Mouse (Mus musculus) ES-E14 (cell line): ENCODE measurements at regions not wholly inside any gene's neighbourhood (a gene's known extent, or its start where the extent isn't known, plus 50 kb on each side); places are given as distances from the start of the nearest gene placed in this dataset.

ENCODE experiments used
- DNase-seq: peaks from one replicate; pipeline ENCODE4 v3.0.0-alpha.2; 2013; ENCODE audit warnings: low read depth, low spot score
- H3K27ac ChIP-seq: 2 replicates; pipeline ENCODE4 v1.5.1; 2012; ENCODE audit warnings: low read depth, mild to moderate bottlenecking, low read length, moderate library complexity, mixed read lengths; ENCODE audit not compliant: poor library complexity, insufficient read depth, severe bottlenecking
- H3K36me3 ChIP-seq: 2 replicates; pipeline ENCODE4 v1.6.1; 2012; ENCODE audit warnings: mild to moderate bottlenecking, low read length, moderate library complexity, mixed read lengths; ENCODE audit not compliant: control insufficient read depth, poor library complexity, insufficient read depth, severe bottlenecking
- H3K4me1 ChIP-seq, 2 experiments: fragments of 150-350 bp in 1 of 2; sonication (generic) in 1 of 2; 2 replicates each; pipeline ENCODE4 v1.6.1; 2012; ENCODE audit warnings: low read length in 2 of 2, mild to moderate bottlenecking in 1 of 2, mixed read lengths in 1 of 2; ENCODE audit not compliant: control insufficient read depth in 2 of 2, insufficient read depth in 2 of 2, poor library complexity in 1 of 2
- H3K4me3 ChIP-seq, 2 experiments: fragments of 150-350 bp in 1 of 2; sonication (generic) in 1 of 2; 2 replicates each; pipeline ENCODE4 v1.5.1; 2012; ENCODE audit warnings: low read length in 2 of 2, low read depth in 1 of 2, mild to moderate bottlenecking in 1 of 2, mixed read lengths in 1 of 2; ENCODE audit not compliant: insufficient read depth in 1 of 2, poor library complexity in 1 of 2, severe bottlenecking in 1 of 2
- H3K9ac ChIP-seq: 2 replicates; pipeline ENCODE4 v1.6.1; 2012; ENCODE audit warnings: low read depth, mild to moderate bottlenecking, low read length, mixed read lengths; ENCODE audit not compliant: poor library complexity, insufficient read depth, severe bottlenecking
- H3K9me3 ChIP-seq: fragments of 150-350 bp; sonication (generic); 2 replicates; pipeline ENCODE4 v1.6.1; 2012; ENCODE audit warnings: low read depth, mild to moderate bottlenecking, low read length; ENCODE audit not compliant: control insufficient read depth, insufficient read depth
- CHD2 ChIP-seq: IDR thresholded peaks from 2 replicates; pipeline ENCODE4 v1.6.1; 2014; ENCODE audit warnings: mild to moderate bottlenecking, low read depth, low read length, inconsistent platforms
- HCFC1 ChIP-seq: IDR thresholded peaks from 2 replicates; pipeline ENCODE4 v1.6.1; 2012; ENCODE audit warnings: low read length, inconsistent platforms, borderline replicate concordance; ENCODE audit not compliant: insufficient read depth
- MAFK ChIP-seq: IDR thresholded peaks from 2 replicates; pipeline ENCODE4 v1.6.1; 2014; ENCODE audit warnings: mild to moderate bottlenecking, low read depth, low read length, inconsistent platforms; ENCODE audit not compliant: insufficient read depth
- ZC3H11A ChIP-seq: IDR thresholded peaks from 2 replicates; pipeline ENCODE4 v1.6.1; 2012; ENCODE audit warnings: low read depth, mild to moderate bottlenecking, inconsistent platforms, low read length, borderline replicate concordance
- ZNF384 ChIP-seq: IDR thresholded peaks from 2 replicates; pipeline ENCODE4 v1.6.1; 2012; ENCODE audit warnings: low read depth, low read length, inconsistent platforms
- in situ Hi-C, 2 experiments: fragments of 600-800 bp; cut with MboI; formaldehyde crosslinking; loops; one replicate each; pipeline ENCODE4 v1.15.1; 2025; ENCODE audit warnings: low sequenced_read_pairs in 2 of 2, inconsistent platforms in 1 of 2; ENCODE audit not compliant: unreplicated experiment in 2 of 2

GRCm38 (mm10) chr10:45763160-45763955 lies 185.7 kb downstream of the Hace1 start:
- no peaks in the 10 kb centered on the region for H3K4me1 ChIP-seq
- no peak overlapping the region for H3K4me3 ChIP-seq
- in situ Hi-C loops = no loop called here
- H3K36me3 ChIP-seq = no peaks in the 10 kb centered on the region
- no peak overlapping the region for H3K9ac ChIP-seq
- TF ChIP-seq ZNF384 = no peak
- no peak for TF ChIP-seq HCFC1
- no peak for TF ChIP-seq CHD2
- TF ChIP-seq MAFK = no peak
- TF ChIP-seq ZC3H11A = no peak
- H3K27ac ChIP-seq = no peak overlapping the region
- DNase-seq = no peak
- no peaks in the 10 kb centered on the region for H3K9me3 ChIP-seq

GRCm38 (mm10) chr10:45779720-45780119 lies 202.1 kb downstream of the Hace1 start:
- no peaks in the 10 kb centered on the region for H3K9me3 ChIP-seq
- in situ Hi-C loops = no loop called here

GRCm38 (mm10) chr10:45783026-45783425 lies 205.4 kb downstream of the Hace1 start:
- Histone ChIP-seq H3K4me3 (no peak overlapping the region), H3K9ac (no peak overlapping the region), H3K4me1 (no peaks in the 10 kb centered on the region), H3K9me3 (no peaks in the 10 kb centered on the region), H3K36me3 (no peaks in the 10 kb centered on the region), H3K27ac (no peak overlapping the region)
- no peak for DNase-seq
- in situ Hi-C loops = no loop called here
- TF ChIP-seq CHD2 (no peak), ZNF384 (no peak), HCFC1 (no peak), MAFK (no peak), ZC3H11A (no peak)

More at GRCm38 (mm10) chr10:45779720-45780119, 202.1 kb downstream of the Hace1 start:
- Histone ChIP-seq H3K36me3 (no peaks in the 10 kb centered on the region), H3K9ac (no peak overlapping the region), H3K27ac (no peak overlapping the region), H3K4me1 (no peaks in the 10 kb centered on the region), H3K4me3 (no peak overlapping the region)
- TF ChIP-seq CHD2 = no peak
- no peak for TF ChIP-seq HCFC1
- TF ChIP-seq ZC3H11A = no peak
- TF ChIP-seq MAFK = no peak
- TF ChIP-seq ZNF384 = no peak
- DNase-seq = no peak

GRCm38 (mm10) chr10:45783461-45784149 lies 206.0 kb downstream of the Hace1 start:
- TF ChIP-seq CHD2 (no peak), ZC3H11A (no peak), HCFC1 (no peak), ZNF384 (no peak), MAFK (no peak)
- no peak overlapping the region for H3K27ac ChIP-seq
- H3K36me3 ChIP-seq = no peaks in the 10 kb centered on the region
- no peak overlapping the region for H3K9ac ChIP-seq
- no peak overlapping the region for H3K4me3 ChIP-seq
- H3K4me1 ChIP-seq = no peaks in the 10 kb centered on the region
- H3K9me3 ChIP-seq = no peaks in the 10 kb centered on the region
- in situ Hi-C loops = no loop called here
- no peak for DNase-seq

- Histone ChIP-seq H3K36me3 (no peaks in the 10 kb centered on the region), H3K4me3 (no peak overlapping the region), H3K9ac (no peak overlapping the region), H3K4me1 (no peaks in the 10 kb centered on the region), H3K9me3 (no peaks in the 10 kb centered on the region), H3K27ac (no peak overlapping the region)
- in situ Hi-C loops = no loop called here
- TF ChIP-seq HCFC1 = no peak
- TF ChIP-seq MAFK = no peak
- no peak for TF ChIP-seq ZNF384
- TF ChIP-seq CHD2 = no peak
- TF ChIP-seq ZC3H11A = no peak
- no peak for DNase-seq
Measured at GRCm38 (mm10) chr10:45784150-45784479, 206.5 kb downstream of the Hace1 start.
